Mouse (Mus musculus) megakaryocyte, embryonic 14.5 days (primary cell): ENCODE data around the gene Tcf7l2. TPM values are rescaled to one million over a fixed set of nuclear protein-coding genes. Genes with fewer than 3 reads are reported as not detected.

Source experiments
- H3K27me3 ChIP-seq: replicated peaks from 2 replicates; pipeline ENCODE3; 2012; ENCODE audit warnings: inconsistent platforms
- H3K36me3 ChIP-seq: replicated peaks from 2 replicates; pipeline ENCODE3; 2012; ENCODE audit warnings: low read length, inconsistent platforms, mixed read lengths
- H3K4me1 ChIP-seq: 2 replicates; pipeline ENCODE4 v1.6.1; 2012; ENCODE audit warnings: inconsistent platforms
- H3K4me3 ChIP-seq: replicated peaks from 2 replicates; pipeline ENCODE3; 2012; ENCODE audit warnings: moderate library complexity, mild to moderate bottlenecking, inconsistent platforms
- H3K9me3 ChIP-seq: 2 replicates; pipeline ENCODE4 v1.6.1; 2012; ENCODE audit warnings: inconsistent platforms
- FLI1 ChIP-seq: IDR thresholded peaks from 2 replicates; pipeline ENCODE4 v1.6.1; 2012; ENCODE audit warnings: low read length, inconsistent platforms, mixed read lengths
- GATA1 ChIP-seq: IDR thresholded peaks from 3 replicates; pipeline ENCODE4 v1.6.1; 2012; ENCODE audit warnings: mixed read lengths, low read length, inconsistent platforms, borderline replicate concordance
- polyA plus RNA-seq: library from polyadenylated mRNA; stranded (reverse); fragments of >175 nt; gene quantifications from 2 replicates; pipeline ENCODE4 v1.2.3, GENCODE M21; 2012; ENCODE audit warnings: low replicate concordance; ENCODE audit not compliant: insufficient read depth

Gene Tcf7l2
- polyA plus RNA-seq, 1 experiment, result 2.4 TPM

DNA sequence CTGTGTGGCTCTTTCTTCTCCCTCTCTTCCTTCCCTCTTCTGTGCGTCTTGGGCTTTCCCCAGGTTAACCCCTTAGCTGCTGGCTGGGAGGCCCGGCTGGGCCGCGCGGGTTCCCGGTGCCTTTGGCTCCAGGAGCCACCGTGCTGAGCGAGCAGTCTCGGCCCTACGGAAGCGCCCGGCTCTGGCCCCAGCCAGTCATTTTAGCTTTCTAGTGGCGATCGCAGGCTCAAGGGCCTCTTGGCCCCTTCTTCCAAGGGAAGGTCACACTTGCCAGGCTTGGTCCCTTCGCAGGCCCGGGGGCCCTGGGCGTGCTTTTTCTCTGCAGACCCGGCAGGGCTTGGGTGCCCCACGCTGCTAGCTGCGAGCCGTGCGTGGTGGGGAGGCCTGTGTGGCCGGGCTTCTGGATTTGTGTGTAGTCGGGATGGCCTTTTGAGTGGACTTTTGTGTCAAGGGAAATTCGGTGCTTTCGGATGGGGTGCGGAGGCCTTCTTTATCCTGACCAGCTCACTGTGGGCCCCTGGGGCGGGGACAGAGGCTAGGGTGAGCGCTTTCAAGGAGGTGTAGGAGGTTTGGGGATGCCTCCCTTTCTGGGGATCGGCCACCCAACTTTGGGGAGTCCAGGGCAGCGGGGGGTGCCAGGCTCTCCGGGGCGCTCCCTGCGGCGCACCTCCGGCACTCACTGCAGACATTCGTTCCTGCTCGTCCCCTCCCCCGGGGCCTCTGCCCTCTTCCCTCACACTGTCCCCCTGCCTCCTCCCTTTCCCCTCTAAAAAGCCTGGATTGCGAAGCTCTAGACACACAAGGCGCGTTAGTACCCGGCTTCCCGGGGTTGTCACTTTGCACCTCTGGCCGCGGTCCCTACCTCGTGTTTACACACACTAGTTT is 2.2 kb downstream of the Tcf7l2 start:
- Histone ChIP-seq H3K27me3 (peaks cover 78% of the 10 kb centered on the region), H3K9me3 (no peaks in the 10 kb centered on the region), H3K36me3 (no peaks in the 10 kb centered on the region), H3K4me3 (peak overlapping the region; percentile 93), H3K4me1 (peaks cover 21% of the 10 kb centered on the region)
- TF ChIP-seq FLI1 (no peak), GATA1 (no peak)

- Histone ChIP-seq H3K36me3 (no peaks in the 10 kb centered on the region), H3K4me3 (no peak overlapping the region), H3K4me1 (peaks cover 21% of the 10 kb centered on the region), H3K27me3 (peaks cover 80% of the 10 kb centered on the region), H3K9me3 (no peaks in the 10 kb centered on the region)
- TF ChIP-seq FLI1, result no peak
- no peak for TF ChIP-seq GATA1
Measured at GRCm38 (mm10) chr19:55744576-55745191, 3.1 kb downstream of the Tcf7l2 start.

- Histone ChIP-seq H3K4me3 (no peak overlapping the region), H3K4me1 (peaks cover 21% of the 10 kb centered on the region), H3K36me3 (no peaks in the 10 kb centered on the region), H3K9me3 (no peaks in the 10 kb centered on the region), H3K27me3 (peaks cover 78% of the 10 kb centered on the region)
- TF ChIP-seq FLI1 (no peak), GATA1 (no peak)
Measured at GRCm38 (mm10) chr19:55745192-55745578, 3.6 kb downstream of the Tcf7l2 start.

DNA sequence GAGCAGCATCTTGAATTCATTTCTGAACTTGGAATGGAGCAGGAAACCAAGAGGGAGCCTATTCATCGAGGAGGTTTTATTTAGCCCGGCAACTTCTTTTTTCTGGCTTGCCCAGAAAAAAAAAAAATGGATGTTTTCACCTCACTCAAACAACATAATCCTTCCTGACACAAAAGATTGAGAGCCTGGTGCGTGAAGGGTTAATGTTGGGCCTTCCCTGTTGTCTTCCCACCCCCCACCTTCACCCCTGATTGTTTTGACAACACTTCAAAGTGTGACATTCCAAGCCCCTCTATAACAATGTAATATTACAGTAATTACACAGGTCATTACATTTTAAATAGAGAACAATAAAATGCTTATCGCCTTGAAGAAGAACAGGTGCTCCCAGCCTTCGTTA is 4.6 kb downstream of the Tcf7l2 start:
- no peak overlapping the region for H3K4me3 ChIP-seq
- TF ChIP-seq GATA1 (no peak), FLI1 (no peak)
- peaks cover 76% of the 10 kb centered on the region for H3K27me3 ChIP-seq

DNA sequence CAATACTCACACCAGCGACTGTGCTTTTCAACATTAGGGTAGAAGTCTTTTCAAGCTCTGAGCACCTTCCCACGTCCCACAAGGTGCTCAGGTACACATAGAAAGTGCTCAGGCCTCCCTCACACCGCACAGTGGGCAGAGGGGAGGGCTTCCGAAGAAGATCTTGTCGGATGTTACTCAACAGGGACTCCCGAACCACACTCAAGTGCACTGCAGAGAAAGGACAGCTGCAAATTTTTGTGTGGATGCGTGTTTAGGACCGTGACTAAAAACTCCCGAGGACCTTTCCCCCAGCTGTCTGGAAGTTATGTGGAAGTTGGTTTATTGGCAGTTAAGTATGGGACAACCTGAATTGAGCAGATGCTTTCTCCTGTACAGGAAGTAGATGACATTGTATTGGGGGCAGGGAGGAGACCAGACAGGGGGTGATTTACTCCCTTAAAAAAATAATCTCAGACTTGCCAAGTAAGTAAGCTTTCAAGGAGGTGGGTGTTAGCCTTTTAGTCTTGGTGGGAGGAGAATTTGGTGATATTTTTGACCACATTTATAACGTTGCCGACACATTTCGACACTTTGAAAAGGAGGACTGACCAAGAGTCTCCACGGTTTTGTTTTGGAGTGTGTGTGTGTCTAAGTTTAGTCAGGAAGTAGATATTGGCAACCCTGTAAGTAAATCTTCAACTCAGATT is 5.8 kb downstream of the Tcf7l2 start:
- Histone ChIP-seq H3K4me3 (no peak overlapping the region), H3K27me3 (peaks cover 81% of the 10 kb centered on the region), H3K4me1 (peaks cover 12% of the 10 kb centered on the region), H3K9me3 (no peaks in the 10 kb centered on the region), H3K36me3 (no peaks in the 10 kb centered on the region)
- TF ChIP-seq GATA1 (no peak), FLI1 (no peak)

More for the DNA sequence above, 4.6 kb downstream of the Tcf7l2 start:
- H3K9me3 ChIP-seq, result no peaks in the 10 kb centered on the region
- peaks cover 18% of the 10 kb centered on the region for H3K4me1 ChIP-seq
- H3K36me3 ChIP-seq, result no peaks in the 10 kb centered on the region

- H3K27me3 ChIP-seq, result peaks cover 78% of the 10 kb centered on the region
- no peaks in the 10 kb centered on the region for H3K9me3 ChIP-seq
- TF ChIP-seq FLI1 (no peak), GATA1 (no peak)
- no peaks in the 10 kb centered on the region for H3K36me3 ChIP-seq
- H3K4me1 ChIP-seq, result peaks cover 9% of the 10 kb centered on the region
- no peak overlapping the region for H3K4me3 ChIP-seq
Measured at GRCm38 (mm10) chr19:55747926-55748291, 6.3 kb downstream of the Tcf7l2 start.

GRCm38 (mm10) chr19:55748801-55749200 is 7.2 kb downstream of the Tcf7l2 start:
- Histone ChIP-seq H3K9me3 (no peaks in the 10 kb centered on the region), H3K27me3 (peaks cover 71% of the 10 kb centered on the region), H3K4me1 (peaks cover 5% of the 10 kb centered on the region), H3K4me3 (no peak overlapping the region), H3K36me3 (no peaks in the 10 kb centered on the region)
- TF ChIP-seq FLI1 (no peak), GATA1 (no peak)

DNA sequence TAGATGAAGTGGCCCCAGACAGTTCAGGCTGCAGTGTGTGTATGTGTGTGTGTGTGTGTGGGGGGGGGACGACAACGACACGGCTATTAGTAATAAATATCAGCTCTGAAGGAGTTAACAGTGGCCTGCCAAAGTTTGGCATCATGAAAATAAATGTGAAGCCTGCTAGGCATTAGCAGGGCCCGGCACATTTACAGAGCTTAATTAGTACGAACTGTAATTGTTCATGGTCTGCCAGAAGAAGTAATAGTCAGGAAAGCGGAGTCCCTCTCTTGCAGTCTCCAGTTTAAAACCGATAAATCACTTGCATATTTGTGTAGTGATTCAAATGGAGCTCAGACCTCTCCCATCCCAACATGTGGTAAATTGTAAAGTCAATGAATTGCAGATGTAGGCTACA is 7.9 kb downstream of the Tcf7l2 start:
- no peak for TF ChIP-seq GATA1
- TF ChIP-seq FLI1, result no peak
- Histone ChIP-seq H3K36me3 (no peaks in the 10 kb centered on the region), H3K4me3 (no peak overlapping the region), H3K27me3 (peaks cover 68% of the 10 kb centered on the region), H3K4me1 (no peaks in the 10 kb centered on the region), H3K9me3 (no peaks in the 10 kb centered on the region)

- H3K9me3 ChIP-seq, result no peaks in the 10 kb centered on the region
- H3K36me3 ChIP-seq, result no peaks in the 10 kb centered on the region
- no peak for TF ChIP-seq GATA1
- no peak for TF ChIP-seq FLI1
- H3K4me1 ChIP-seq, result no peaks in the 10 kb centered on the region
- no peak overlapping the region for H3K4me3 ChIP-seq
- H3K27me3 ChIP-seq, result peaks cover 62% of the 10 kb centered on the region
Measured at GRCm38 (mm10) chr19:55750048-55750447, 8.4 kb downstream of the Tcf7l2 start.

DNA sequence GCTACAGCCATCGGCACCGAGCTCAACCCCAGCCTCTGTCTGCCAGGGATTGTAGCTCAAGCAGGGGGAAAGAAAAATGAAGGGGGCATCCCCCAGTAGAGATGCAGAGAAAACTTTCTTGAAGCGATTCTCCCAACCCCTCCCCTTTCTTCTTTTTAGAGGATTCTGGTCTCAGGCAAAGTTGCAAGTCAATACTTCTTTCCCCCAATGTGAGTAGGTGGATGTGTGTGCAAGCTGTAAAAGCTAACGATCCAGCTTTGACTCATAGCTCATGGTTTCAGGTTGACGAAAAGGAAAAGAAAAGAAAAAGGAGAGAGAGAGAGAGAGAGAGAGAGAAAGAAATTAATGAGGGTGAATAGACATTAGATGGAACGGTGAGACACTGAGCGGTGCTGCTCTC is 8.8 kb downstream of the Tcf7l2 start:
- peaks cover 61% of the 10 kb centered on the region for H3K27me3 ChIP-seq

More for the DNA sequence above, 8.8 kb downstream of the Tcf7l2 start:
- Histone ChIP-seq H3K4me3 (no peak overlapping the region), H3K4me1 (no peaks in the 10 kb centered on the region), H3K9me3 (no peaks in the 10 kb centered on the region), H3K36me3 (no peaks in the 10 kb centered on the region)
- no peak for TF ChIP-seq GATA1
- no peak for TF ChIP-seq FLI1
